Mouse (Mus musculus): ENCODE data around the gene Emc8.

DNA sequence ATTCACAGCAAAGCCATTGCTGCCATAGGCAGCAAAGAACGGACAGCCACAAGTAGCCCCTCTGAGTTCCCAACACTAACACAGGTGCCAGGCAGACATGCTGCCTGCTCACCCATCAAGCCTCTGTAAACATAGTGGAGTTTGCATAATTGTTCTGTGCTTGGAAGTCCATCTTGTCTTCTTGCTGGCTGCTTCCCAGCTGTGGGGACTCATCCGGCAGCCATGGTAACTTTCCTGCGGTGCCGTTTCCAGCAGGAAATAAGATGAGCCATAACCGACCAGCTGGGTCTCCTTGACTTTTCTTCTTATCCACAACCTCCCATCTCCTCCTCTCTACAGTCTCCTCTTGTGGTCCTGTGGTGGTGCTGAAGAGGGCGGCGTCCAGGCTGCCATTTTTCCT lies 30.1 kb upstream of the Emc8 start:
- TF ChIP-seq GATA1 (IDR thresholded peaks at IDR 0.05; ENCODE audit: low read length) (no peak), TAL1 (IDR thresholded peaks at IDR 0.05; ENCODE audit: low read length) (no peak)
